Mouse (Mus musculus): ENCODE measurements around the gene Cnp.
"Not testable (repeated sequence)": the region's sequence is repeated elsewhere in the genome, so short reads cannot be mapped to it uniquely, and the experiment has no call there.

The Cnp gene

GRCm38 (mm10) chr11:100585148-100585547 is 10.4 kb downstream of the Cnp start:
- no peak for DNase-seq (ENCODE audit: low spot score in 2 of 2)

- no peak for DNase-seq (ENCODE audit: low spot score in 2 of 2)
Measured at GRCm38 (mm10) chr11:100588462-100588861, 13.8 kb downstream of the Cnp start.

GRCm38 (mm10) chr11:100592346-100593046 is 17.8 kb downstream of the Cnp start:
- DNase-seq (ENCODE audit: low spot score in 2 of 2): no peak

GRCm38 (mm10) chr11:100594608-100595007 is 19.9 kb downstream of the Cnp start:
- DNase-seq (ENCODE audit: low spot score in 2 of 2): no peak

- no peak for DNase-seq (ENCODE audit: low spot score in 2 of 2)
Measured at GRCm38 (mm10) chr11:100595533-100595932, 20.8 kb downstream of the Cnp start.

- no peak for DNase-seq (ENCODE audit: low spot score in 2 of 2)
Measured at GRCm38 (mm10) chr11:100598074-100598473, 23.4 kb downstream of the Cnp start.

- no peak for DNase-seq (ENCODE audit: low spot score in 2 of 2)
Measured at GRCm38 (mm10) chr11:100601372-100601771, 26.7 kb downstream of the Cnp start.

GRCm38 (mm10) chr11:100603155-100603554 is 28.5 kb downstream of the Cnp start:
- no peak for DNase-seq (ENCODE audit: low spot score in 2 of 2)

GRCm38 (mm10) chr11:100603813-100604212 is 29.1 kb downstream of the Cnp start:
- no peak for DNase-seq (ENCODE audit: low spot score in 2 of 2)

- no peak for DNase-seq (ENCODE audit: low spot score in 2 of 2)
Measured at GRCm38 (mm10) chr11:100604321-100605005, 29.8 kb downstream of the Cnp start.

- DNase-seq (ENCODE audit: low spot score in 2 of 2): no peak
Measured at GRCm38 (mm10) chr11:100605451-100605850, 30.7 kb downstream of the Cnp start.

GRCm38 (mm10) chr11:100607121-100607520 is 32.4 kb downstream of the Cnp start:
- no peak for DNase-seq (ENCODE audit: low spot score in 2 of 2)

- DNase-seq (ENCODE audit: low spot score in 2 of 2): no peak
Measured at GRCm38 (mm10) chr11:100608796-100609195, 34.1 kb downstream of the Cnp start.

- DNase-seq (ENCODE audit: low spot score in 2 of 2): no peak
Measured at GRCm38 (mm10) chr11:100609355-100609996, 34.8 kb downstream of the Cnp start.

- DNase-seq (ENCODE audit: low spot score in 2 of 2): no peak
Measured at GRCm38 (mm10) chr11:100609997-100610680, 35.4 kb downstream of the Cnp start.

GRCm38 (mm10) chr11:100611627-100612026 is 36.9 kb downstream of the Cnp start:
- no peak for DNase-seq (ENCODE audit: low spot score in 2 of 2)

GRCm38 (mm10) chr11:100613241-100613640 is 38.5 kb downstream of the Cnp start:
- DNase-seq (ENCODE audit: low spot score in 2 of 2): no peak

GRCm38 (mm10) chr11:100616332-100616731 is 41.6 kb downstream of the Cnp start:
- DNase-seq (ENCODE audit: low spot score in 2 of 2): no peak

- DNase-seq (ENCODE audit: low spot score in 2 of 2): not testable (repeated sequence)
Measured at GRCm38 (mm10) chr11:100616836-100617235, 42.1 kb downstream of the Cnp start.

GRCm38 (mm10) chr11:100617480-100617879 is 42.8 kb downstream of the Cnp start:
- no peak for DNase-seq (ENCODE audit: low spot score in 2 of 2)

- DNase-seq (ENCODE audit: low spot score in 2 of 2): peak in 1 of 2 experiments; percentile 44
Measured at GRCm38 (mm10) chr11:100618761-100619484, 44.2 kb downstream of the Cnp start, which contains the start of gene Nkiras2. Nkiras2 (plus strand) TSS chr11:100619244.
